Mouse (Mus musculus) limb, embryonic 10.5 days (tissue): Measurements from ENCODE around the gene Daam1. TPM values are rescaled to one million over a fixed set of nuclear protein-coding genes. Genes with fewer than 3 reads are reported as not detected.

Experiments used
- polyA plus RNA-seq: library from polyadenylated mRNA; unstranded; fragments of >200 nt; fragmentation: Nextera tagmentation; extraction: Ambion mirVana; gene quantifications from 2 replicates; pipeline ENCODE4 v1.2.1, GENCODE M21; 2016

The Daam1 gene
- polyA plus RNA-seq, 1 experiment from 2014 or later: 5.2 TPM

Other genes starting within 250 kb of the Daam1 start
- 0.23 and 0.24 TPM in 2 replicates for gene Gpr135, start 240.0 kb downstream of the Daam1 start, polyA plus RNA-seq